Mouse (Mus musculus): ENCODE results near the gene CN725425.

DNA sequence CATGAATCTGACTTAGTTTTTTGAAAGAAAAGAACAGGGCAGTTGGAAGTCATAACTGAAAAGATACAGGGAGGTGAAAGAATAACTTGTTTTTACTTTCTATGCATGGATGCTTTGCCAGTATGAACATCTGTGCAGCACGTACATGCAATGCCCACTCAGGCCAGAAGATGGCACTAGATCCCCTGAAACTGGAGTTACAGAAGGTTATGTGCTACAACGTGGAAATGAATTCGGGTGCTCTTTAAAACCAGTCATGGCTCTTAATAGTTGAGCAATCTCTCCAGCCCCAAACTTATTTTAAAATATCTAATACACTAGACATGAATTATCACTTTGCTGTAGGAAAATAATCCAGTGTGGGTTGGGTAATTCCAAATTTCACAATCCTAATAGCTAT is 102.1 kb downstream of the CN725425 start:
- TF ChIP-seq CTCF (IDR thresholded peaks at IDR 0.05; ENCODE audit: extremely low read depth, insufficient read depth, low read length): peak; percentile 95
- no peak for TF ChIP-seq POLR2A (IDR thresholded peaks at IDR 0.05; ENCODE audit: extremely low read depth, insufficient read depth, low read length)

Data from cortical plate, adult 2 months (tissue).